Mouse (Mus musculus) stomach, embryonic 16.5 days (tissue): ENCODE data around the gene Trdmt1. TPM values are rescaled to one million over a fixed set of nuclear protein-coding genes. Genes with fewer than 3 reads are reported as not detected.

ENCODE experiments used
- ATAC-seq: fragments of 200-750 bp; cut with Nextera tagmentation; 2 replicates; pipeline ENCODE4 v1.8.0; 2017; ENCODE audit warnings: moderate number of reproducible peaks, moderate TSS enrichment; ENCODE audit not compliant: insufficient read depth, low FRiP score
- H3K27ac ChIP-seq: fragments of 300-500 bp; sonication (generic); 2 replicates; pipeline ENCODE4 v1.5.1; 2014; ENCODE audit warnings: low read length
- H3K27me3 ChIP-seq: fragments of 300-500 bp; sonication (generic); 2 replicates; pipeline ENCODE4 v1.6.1; 2014; ENCODE audit warnings: low read length, control low read depth, mixed read lengths; ENCODE audit not compliant: control insufficient read depth, insufficient read depth
- H3K36me3 ChIP-seq: fragments of 300-500 bp; sonication (generic); 2 replicates; pipeline ENCODE4 v1.6.1; 2014; ENCODE audit warnings: low read length; ENCODE audit not compliant: control insufficient read depth, insufficient read depth
- H3K4me1 ChIP-seq: fragments of 300-500 bp; sonication (generic); 2 replicates; pipeline ENCODE4 v1.6.1; 2014; ENCODE audit warnings: low read length, control low read depth, mixed read lengths; ENCODE audit not compliant: control insufficient read depth, insufficient read depth
- H3K4me2 ChIP-seq: fragments of 300-500 bp; sonication (generic); 2 replicates; pipeline ENCODE4 v1.6.1; 2014; ENCODE audit warnings: low read depth, low read length, mixed read lengths
- H3K4me3 ChIP-seq: fragments of 300-500 bp; sonication (generic); replicated peaks from 2 replicates; pipeline ENCODE4 v1.5.1; 2014; ENCODE audit warnings: mild to moderate bottlenecking, low read length
- H3K9ac ChIP-seq: fragments of 300-500 bp; sonication (generic); 2 replicates; pipeline ENCODE4 v1.6.1; 2014; ENCODE audit warnings: low read length
- H3K9me3 ChIP-seq: fragments of 300-500 bp; sonication (generic); replicated peaks from 2 replicates; pipeline ENCODE4 v1.6.1; 2016; ENCODE audit warnings: low read length, control low read depth; ENCODE audit not compliant: control insufficient read depth
- WGBS: fragments of 180-500 bp; shearing (Covaris S2); extraction: QIAGEN DNeasy Blood & Tissue Kit; methylation state at CpG from one replicate; pipeline ENCODE4 v1.1.7; 2014; 5-methylcytosine and 5-hydroxymethylcytosine counted together
- polyA plus RNA-seq: library from polyadenylated mRNA; unstranded; fragments of >200 nt; fragmentation: Nextera tagmentation; extraction: Ambion mirVana; gene quantifications from 2 replicates; pipeline ENCODE4 v1.2.1, GENCODE M21; 2015

Gene Trdmt1
- polyA plus RNA-seq, 1 experiment from 2014 or later, result 8.0 TPM

DNA sequence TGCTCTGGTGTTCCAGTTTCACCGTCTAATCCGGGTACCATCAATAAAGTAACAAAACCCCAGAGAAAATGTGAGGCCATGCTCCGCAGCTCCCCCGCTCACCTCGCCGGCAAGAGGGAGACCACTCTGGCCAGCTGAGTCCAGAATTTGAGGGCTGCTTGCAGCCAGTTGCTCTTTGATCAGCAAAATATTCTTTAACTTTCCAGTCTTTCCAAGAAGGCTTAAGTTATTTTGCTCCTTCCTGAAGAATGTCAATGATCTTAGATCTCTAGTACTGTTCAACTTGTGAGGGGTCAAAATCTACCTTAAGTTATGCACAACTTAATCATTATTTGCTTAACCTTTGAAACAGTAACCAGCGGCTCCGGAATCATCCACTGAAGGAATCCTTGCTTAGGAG, 52.7 kb downstream of the Trdmt1 start, which contains the start of gene Cubn:
Gene Cubn (minus strand): TSS at position 80 of the 400 bp plus-strand sequence.
- Histone ChIP-seq H3K9me3 (no peaks in the 10 kb centered on the region), H3K4me3 (no peak within 1 kb of the TSS), H3K4me1 (no peaks in the 10 kb centered on the region), H3K9ac (no peak within 1 kb of the TSS), H3K27me3 (no peaks in the 10 kb centered on the region), H3K27ac (no peak within 1 kb of the TSS), H3K36me3 (no peaks in the 10 kb centered on the region), H3K4me2 (no peak within 1 kb of the TSS)
- 55% methylated on average over 8 of the region's 8 CpGs for WGBS
- no peak for ATAC-seq

DNA sequence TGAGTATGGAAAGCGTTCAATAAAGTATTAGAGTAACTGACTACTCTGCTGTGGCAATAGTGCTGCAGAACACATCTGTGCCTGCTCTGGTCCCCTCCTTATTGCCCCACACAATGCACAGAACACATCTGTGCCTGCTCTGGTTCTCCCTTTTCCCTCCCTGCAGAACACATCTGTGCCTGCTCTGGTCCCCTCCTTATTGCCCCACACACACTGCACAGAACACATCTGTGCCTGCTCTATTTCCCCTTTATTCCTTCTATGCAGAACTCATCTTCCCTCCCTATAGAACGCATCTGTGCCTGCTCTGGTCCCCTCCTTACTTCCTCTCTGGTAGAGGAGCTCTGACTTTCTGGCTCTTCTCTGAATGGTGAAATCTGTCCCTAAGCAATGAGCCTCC, 54.0 kb downstream of the Trdmt1 start:
- H3K27ac ChIP-seq, result no peak overlapping the region
- H3K36me3 ChIP-seq, result no peaks in the 10 kb centered on the region
- no peaks in the 10 kb centered on the region for H3K27me3 ChIP-seq
- H3K4me1 ChIP-seq, result no peaks in the 10 kb centered on the region
- no peak for ATAC-seq
- no peak overlapping the region for H3K4me3 ChIP-seq
- H3K4me2 ChIP-seq, result no peak overlapping the region
- H3K9ac ChIP-seq, result no peak overlapping the region
- no peaks in the 10 kb centered on the region for H3K9me3 ChIP-seq
- 78% methylated on average over 2 of the region's 2 CpGs for WGBS

DNA sequence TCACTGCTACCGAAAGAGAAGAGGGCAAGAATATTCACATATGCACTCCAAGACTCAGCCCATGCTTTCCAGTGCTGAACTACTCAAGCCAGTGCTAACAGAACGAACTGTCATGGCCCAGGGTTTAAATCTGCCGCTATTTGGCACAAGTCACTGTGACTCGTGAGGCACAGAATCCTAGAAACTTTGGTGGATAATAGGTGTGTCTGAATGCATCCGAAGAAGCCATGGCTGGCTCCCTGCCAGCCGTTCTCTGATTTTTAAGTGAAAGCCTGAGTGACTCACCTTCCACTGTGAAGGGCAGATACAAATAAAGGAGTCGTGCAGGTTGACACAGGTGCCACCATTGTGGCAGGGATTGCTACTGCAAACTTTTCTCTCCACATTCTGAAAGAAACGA, 58.0 kb downstream of the Trdmt1 start:
- Histone ChIP-seq H3K27ac (no peak overlapping the region), H3K27me3 (no peaks in the 10 kb centered on the region), H3K36me3 (no peaks in the 10 kb centered on the region), H3K4me3 (no peak overlapping the region), H3K9ac (no peak overlapping the region), H3K4me2 (no peak overlapping the region), H3K4me1 (no peaks in the 10 kb centered on the region), H3K9me3 (no peaks in the 10 kb centered on the region)
- WGBS, result 64% methylated on average over 8 of the region's 8 CpGs
- ATAC-seq, result peak; percentile 66

DNA sequence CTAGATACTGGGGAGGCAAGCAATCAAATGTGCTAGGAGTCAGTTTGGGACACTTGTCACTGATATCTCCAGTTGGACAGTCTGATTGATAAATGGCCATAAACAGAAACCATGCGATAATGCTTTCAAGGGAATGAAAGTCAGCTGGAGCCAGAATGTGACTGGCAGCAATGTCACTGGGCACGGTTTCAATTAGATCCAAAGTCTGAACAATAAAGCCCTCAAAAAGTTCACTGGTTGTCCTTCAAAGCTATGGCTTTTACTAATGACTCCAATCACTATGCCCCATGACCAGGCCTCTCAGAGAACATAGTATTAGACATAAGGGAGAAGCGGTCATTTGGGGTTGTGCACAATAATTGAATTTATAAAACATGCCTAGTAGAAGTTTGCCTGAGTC, 59.9 kb downstream of the Trdmt1 start:
- 68% methylated on average over 3 of the region's 3 CpGs for WGBS
- no peak overlapping the region for H3K9ac ChIP-seq
- H3K4me3 ChIP-seq, result no peak overlapping the region
- no peak for ATAC-seq
- H3K27ac ChIP-seq, result no peak overlapping the region
- no peak overlapping the region for H3K4me2 ChIP-seq
- no peaks in the 10 kb centered on the region for H3K4me1 ChIP-seq
- no peaks in the 10 kb centered on the region for H3K9me3 ChIP-seq
- H3K36me3 ChIP-seq, result no peaks in the 10 kb centered on the region
- no peaks in the 10 kb centered on the region for H3K27me3 ChIP-seq

GRCm38 (mm10) chr2:13480744-13481143, 63.7 kb downstream of the Trdmt1 start:
- Histone ChIP-seq H3K4me3 (no peak overlapping the region), H3K9me3 (no peaks in the 10 kb centered on the region), H3K4me1 (no peaks in the 10 kb centered on the region), H3K4me2 (no peak overlapping the region), H3K36me3 (no peaks in the 10 kb centered on the region), H3K9ac (no peak overlapping the region), H3K27me3 (no peaks in the 10 kb centered on the region), H3K27ac (no peak overlapping the region)
- 91% methylated on average over 2 of the region's 2 CpGs for WGBS
- ATAC-seq, result no peak

DNA sequence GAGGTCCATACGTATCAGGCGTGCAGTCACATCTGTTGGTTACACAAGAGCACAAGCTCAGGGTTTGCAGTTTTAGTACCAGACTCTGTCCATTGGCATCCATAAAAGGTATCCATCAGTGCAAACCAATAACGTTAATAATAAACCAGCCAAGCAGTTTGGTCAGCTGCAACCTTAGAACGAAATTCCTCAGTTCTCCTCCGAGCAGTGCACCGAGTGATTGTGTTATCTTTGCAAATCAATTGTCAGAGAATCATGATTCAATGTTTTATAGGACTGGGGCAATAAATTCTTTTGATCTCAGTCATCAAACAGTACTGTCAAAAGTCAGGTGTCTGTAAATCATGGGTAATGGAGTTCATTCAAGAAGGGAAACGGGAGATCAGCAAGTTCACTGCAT, 65.3 kb downstream of the Trdmt1 start:
- no peak overlapping the region for H3K9ac ChIP-seq
- 69% methylated on average over 7 of the region's 7 CpGs for WGBS
- H3K4me2 ChIP-seq, result no peak overlapping the region
- H3K36me3 ChIP-seq, result no peaks in the 10 kb centered on the region
- ATAC-seq, result no peak
- H3K4me3 ChIP-seq, result no peak overlapping the region
- H3K27me3 ChIP-seq, result no peaks in the 10 kb centered on the region
- no peaks in the 10 kb centered on the region for H3K9me3 ChIP-seq
- H3K27ac ChIP-seq, result no peak overlapping the region
- H3K4me1 ChIP-seq, result no peaks in the 10 kb centered on the region

DNA sequence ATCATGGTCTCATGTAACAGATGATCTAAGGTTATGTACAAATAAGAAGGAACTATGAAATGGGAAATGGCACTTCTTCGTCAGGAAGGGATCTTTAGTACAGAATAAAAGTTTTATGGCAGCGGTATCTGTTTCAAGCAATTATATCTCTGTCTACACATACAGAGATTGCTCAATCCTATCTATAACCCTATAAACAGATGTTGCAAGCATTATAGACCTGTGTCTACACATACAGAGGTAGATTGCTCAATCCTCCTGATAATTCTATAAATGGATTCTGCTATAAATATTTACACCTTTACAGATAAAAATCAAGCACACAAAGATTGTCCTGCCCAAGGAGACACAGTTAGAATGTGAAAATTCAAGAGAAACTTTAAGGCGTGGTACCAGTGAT, 74.4 kb downstream of the Trdmt1 start:
- no peaks in the 10 kb centered on the region for H3K4me1 ChIP-seq
- no peak overlapping the region for H3K4me3 ChIP-seq
- WGBS, result 89% methylated on average over 3 of the region's 3 CpGs
- no peak overlapping the region for H3K4me2 ChIP-seq
- H3K9me3 ChIP-seq, result no peaks in the 10 kb centered on the region
- no peak for ATAC-seq
- H3K36me3 ChIP-seq, result no peaks in the 10 kb centered on the region
- no peaks in the 10 kb centered on the region for H3K27me3 ChIP-seq
- no peak overlapping the region for H3K9ac ChIP-seq
- H3K27ac ChIP-seq, result no peak overlapping the region

- H3K9ac ChIP-seq, result no peak overlapping the region
- no peaks in the 10 kb centered on the region for H3K4me1 ChIP-seq
- no peaks in the 10 kb centered on the region for H3K36me3 ChIP-seq
- H3K27ac ChIP-seq, result no peak overlapping the region
- H3K4me2 ChIP-seq, result no peak overlapping the region
- 79% methylated on average over 4 of the region's 4 CpGs for WGBS
- ATAC-seq, result no peak
- H3K27me3 ChIP-seq, result no peaks in the 10 kb centered on the region
- H3K4me3 ChIP-seq, result no peak overlapping the region
- H3K9me3 ChIP-seq, result no peaks in the 10 kb centered on the region
Observed at GRCm38 (mm10) chr2:13469641-13470040, 74.8 kb downstream of the Trdmt1 start.

DNA sequence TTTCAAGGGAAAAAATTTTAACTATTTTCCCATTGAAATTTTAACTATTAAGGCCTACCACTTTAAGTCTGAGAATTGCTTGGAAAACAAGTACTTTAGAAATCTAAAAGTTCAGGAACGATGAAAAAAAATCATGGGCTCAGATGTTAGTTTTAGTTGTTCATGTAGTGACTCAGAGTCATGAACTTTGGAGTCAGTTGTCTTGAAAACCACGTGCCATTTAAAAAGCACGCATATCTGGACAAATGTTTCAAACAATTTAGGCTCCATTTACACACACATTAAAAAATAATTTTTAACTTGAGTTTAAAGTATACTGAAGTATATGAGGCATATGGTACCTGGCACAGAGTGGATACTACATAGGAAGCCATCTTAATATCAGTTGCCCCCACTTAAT, 77.8 kb downstream of the Trdmt1 start:
- no peak overlapping the region for H3K9ac ChIP-seq
- H3K36me3 ChIP-seq, result no peaks in the 10 kb centered on the region
- no peak for ATAC-seq
- no peak overlapping the region for H3K27ac ChIP-seq
- H3K4me2 ChIP-seq, result no peak overlapping the region
- no peaks in the 10 kb centered on the region for H3K27me3 ChIP-seq
- no peaks in the 10 kb centered on the region for H3K4me1 ChIP-seq
- H3K9me3 ChIP-seq, result no peaks in the 10 kb centered on the region
- WGBS, result 75% methylated on average over 3 of the region's 3 CpGs
- no peak overlapping the region for H3K4me3 ChIP-seq
